Mouse (Mus musculus) heart, postnatal 25 days (tissue): ENCODE measurements around the gene Tmbim7. TPM values are rescaled to one million over a fixed set of nuclear protein-coding genes. Genes with fewer than 3 reads are reported as not detected.
"Not testable (repeated sequence)": the region's sequence is repeated elsewhere in the genome, so short reads cannot be mapped to it uniquely, and the experiment has no call there.

Source experiments
- DNase-seq: peaks from one replicate; pipeline ENCODE4 v3.0.0; 2022; ENCODE audit warnings: low spot score
- intact Hi-C: fragments of 180-260 bp; cut with DNase I; formaldehyde crosslinking; loops from one replicate; pipeline ENCODE4 v1.15.1; 2025
- total RNA-seq, 2 experiments: library from RNA; stranded (reverse); gene quantifications; 2 replicates each; pipeline ENCODE4 v1.2.3; 2021

The Tmbim7 gene
- total RNA-seq = not detected

DNA sequence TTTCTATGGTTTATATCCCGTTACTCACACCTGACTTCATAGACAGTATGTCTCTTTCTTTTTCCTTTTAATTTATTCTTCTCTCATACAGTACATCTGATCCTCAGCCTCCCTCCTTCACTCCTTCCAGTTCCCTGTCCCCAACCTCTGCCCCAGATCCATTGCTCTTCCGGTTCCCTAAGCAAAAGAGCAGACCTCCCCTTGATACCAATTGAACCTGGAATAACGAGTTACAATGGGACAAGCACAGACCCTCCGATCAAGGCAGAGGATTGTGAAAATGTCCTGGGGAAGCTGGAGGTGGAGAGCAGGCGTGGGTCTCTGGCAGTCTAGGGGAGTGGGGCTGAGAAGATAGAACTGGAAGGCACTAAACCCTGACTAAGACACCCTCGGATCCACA lies at the start of gene Tmbim7:
TSS of gene Tmbim7 (plus strand) at position 301 of the 400 bp plus-strand sequence.
- intact Hi-C loops = no loop called here
- no peak for DNase-seq

DNA sequence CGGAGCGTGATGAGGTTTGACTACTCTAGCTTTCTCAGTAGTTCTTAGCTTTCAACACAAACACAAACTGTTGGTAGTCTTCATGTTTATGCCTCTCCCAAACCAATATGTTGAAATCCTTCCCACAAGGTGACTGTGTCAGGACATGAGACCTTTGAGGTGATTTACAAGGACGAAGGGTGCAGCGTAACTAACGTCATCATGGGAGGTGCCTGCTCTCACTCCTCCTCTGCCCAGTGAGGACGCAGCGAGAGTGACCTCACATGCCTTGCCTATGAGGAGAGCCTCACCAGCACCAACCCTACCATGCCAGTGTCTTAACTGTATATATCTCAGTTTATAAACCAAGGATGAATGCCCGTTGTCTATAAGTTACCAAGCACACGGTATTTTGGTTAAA lies 43.9 kb upstream of the Tmbim7 start:
- DNase-seq = no peak
- intact Hi-C loops = no loop called here

DNA sequence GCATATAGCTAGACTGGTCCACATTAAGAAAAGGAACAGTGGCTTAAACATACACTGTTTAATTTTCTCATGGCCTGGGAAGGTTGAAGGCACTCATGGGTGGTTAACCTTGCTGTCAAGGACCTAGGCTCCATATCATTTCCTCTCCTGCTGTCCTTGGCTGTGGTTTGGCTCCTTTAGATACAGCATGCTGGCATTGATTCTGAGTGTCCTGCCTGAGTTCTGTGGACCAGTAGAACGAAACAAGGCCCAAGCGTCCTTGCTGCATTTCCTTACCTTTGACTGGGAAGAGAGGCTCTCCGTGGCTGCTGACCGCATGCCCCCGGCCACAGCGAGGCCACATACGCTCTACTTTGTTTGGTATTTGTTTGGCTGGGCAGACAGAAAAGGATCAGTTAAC lies 41.7 kb upstream of the Tmbim7 start:
- intact Hi-C loops = no loop called here
- DNase-seq = no peak

DNA sequence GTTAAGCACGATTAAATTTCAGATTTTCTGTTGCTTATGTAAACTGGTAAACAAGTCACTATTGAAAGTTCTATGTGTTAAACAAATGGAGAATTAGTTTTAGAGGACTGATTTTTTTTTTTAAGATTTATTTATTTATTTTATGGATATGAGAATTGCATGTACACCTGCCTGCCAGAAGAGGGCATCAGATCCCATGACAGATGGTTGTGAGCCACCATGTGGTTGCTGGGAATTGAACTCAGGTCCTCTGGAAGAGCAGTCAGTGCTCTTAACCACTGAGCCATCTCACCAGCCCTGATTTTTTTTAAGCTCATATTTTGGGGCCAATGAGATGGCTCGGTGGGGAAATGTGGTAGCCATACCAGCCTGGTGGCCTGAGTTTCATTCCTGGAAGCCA lies 39.1 kb upstream of the Tmbim7 start:
- intact Hi-C loops, DNase-seq: not testable (repeated sequence)

DNA sequence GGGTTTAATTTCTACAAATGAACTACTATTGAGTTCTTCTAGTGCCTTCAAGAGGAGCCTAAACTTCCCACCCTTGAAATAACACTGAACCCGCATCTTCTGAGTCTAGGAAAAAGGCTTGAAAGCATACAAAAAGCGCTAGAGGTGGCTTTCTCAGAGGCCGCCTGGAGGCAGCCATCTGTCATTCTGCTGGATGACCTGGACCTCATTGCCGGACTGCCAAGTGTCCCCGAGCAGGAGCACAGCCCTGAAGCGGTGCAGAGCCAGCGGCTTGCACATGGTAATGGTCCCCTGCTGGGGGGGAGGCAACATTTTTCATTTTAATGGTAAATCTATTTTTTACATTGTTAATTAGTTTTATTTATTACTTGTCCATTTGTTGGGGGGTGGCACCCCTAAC lies 30.5 kb upstream of the Tmbim7 start:
- DNase-seq = no peak
- intact Hi-C loops = no loop called here

DNA sequence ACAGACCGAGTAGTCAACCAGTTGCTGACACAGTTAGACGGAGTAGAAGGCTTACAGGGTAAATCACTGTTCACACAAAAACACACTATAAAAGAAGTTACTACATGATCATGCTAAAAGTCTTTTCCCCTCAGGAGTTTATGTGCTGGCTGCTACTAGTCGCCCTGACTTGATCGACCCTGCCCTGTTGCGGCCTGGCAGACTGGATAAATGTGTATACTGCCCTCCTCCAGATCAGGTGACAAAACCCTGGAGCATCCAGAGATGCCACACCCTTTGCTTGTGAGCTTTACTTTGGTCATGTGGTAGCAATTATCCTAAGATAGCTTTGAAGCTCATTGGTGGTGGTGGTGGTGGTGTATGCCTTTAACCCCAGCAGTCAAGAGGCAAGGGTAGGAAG lies 20.9 kb upstream of the Tmbim7 start:
- intact Hi-C loops = no loop called here
- DNase-seq = no peak

DNA sequence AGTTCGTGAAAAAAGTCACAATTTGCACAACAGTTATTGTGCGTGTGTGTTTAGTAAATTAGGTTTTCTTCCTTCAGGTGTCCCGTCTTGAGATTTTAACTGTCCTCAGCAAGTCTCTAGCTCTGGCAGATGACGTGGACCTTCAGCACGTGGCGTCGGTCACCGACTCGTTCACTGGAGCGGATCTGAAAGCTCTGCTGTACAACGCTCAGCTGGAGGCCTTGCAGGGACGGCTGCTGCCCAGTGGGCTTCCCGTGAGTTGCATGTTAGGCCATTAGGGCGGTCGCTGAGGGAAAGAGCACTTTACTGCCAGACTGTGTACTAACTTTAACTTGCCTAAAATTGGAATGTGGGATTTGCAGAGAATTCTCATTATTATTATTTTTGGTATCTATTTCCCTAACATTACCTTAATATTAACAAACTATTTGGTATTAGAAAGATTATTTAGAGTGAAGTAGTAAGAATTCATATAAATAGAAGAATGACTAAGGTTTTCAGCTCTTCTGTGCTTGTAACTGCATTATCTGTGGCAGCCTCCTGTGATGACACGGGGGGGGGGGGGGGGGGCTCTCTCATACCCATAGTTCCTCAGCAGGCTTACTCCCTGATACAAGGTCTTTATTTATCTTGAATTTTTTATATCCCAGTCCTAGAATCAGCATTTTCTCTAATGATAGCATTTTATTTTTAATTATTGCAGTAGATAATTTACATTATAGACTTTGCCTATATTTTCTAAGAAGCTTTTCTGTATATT lies 19.3 kb upstream of the Tmbim7 start:
- intact Hi-C loops = no loop called here
- no peak for DNase-seq

DNA sequence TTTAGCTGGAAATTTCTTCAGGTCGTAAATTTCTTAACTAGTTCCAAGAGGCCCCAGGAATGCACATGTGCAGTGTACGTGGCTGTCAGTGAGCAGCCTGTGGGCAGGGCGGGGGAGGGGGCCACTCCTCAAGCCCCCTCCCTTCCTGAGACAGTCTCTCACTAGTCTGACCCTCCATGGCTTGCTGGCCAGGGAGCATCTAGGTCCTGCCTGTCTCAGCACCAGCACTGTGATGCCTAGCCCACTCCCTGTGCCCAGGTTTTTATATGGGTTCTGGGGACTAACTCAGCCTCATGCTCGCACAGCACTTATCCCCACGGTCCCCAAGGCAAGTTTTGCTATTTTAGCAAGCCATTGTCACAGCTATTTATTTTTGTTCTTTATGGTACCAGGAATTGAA lies 18.7 kb upstream of the Tmbim7 start:
- intact Hi-C loops = no loop called here
- DNase-seq = no peak

DNA sequence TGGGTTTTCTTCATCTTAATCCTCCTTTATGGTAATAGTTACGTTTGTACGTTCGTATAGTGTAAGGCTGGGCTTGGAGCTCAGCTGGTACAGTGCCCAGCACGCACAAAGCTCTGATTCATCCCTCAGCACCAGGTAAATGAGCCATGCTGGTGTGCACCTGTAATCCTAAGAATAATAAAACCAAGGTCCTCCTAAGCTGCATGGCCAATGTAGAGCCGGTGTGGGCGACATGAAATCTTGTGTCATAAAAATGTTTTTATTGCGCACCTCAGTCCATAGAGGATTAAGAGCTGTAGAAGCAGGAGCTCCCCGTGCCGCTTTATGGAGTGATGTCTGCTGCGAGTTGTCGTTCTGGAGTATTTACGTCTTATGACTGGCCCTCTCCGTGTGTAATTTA lies 17.7 kb upstream of the Tmbim7 start:
- no peak for DNase-seq
- intact Hi-C loops = no loop called here

DNA sequence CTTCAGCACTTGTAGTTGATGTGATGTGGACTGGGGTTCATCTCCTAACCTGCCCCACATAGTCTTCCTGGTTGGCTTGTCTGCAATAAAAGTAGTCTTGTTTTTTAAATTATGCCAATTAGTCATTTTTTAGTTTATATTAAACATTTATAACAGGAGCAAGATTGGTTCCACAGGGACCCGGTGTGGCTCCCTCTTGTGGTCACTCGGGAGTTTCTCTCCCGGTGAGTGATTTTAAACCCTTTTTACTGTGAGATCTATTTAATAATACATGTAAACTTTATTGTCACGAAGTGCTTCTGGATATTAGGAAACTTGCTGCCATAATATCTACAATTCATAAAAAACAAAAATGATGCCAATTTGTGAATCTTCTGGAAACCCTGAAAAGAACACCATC lies 17.0 kb upstream of the Tmbim7 start:
- intact Hi-C loops = no loop called here
- DNase-seq = no peak

DNA sequence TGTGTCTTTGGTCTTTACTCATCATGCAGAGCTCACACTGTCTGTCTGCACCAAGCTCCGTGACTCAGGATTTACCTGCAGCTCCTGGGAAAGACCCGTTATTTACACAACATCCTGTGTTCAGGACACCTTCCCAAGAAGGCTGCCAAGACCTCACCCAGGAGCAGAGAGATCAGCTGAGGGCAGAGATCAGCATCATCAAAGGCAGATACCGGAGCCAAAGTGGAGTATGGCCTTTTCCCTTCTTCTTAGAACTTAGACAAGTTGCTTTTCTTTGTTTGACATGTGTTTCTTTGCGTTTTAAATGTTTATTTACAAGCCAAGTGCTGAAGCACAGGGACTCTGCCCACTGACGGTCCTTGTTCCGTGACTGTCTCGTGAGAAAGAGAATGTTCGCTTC lies 15.7 kb upstream of the Tmbim7 start:
- intact Hi-C loops = no loop called here
- DNase-seq = no peak

DNA sequence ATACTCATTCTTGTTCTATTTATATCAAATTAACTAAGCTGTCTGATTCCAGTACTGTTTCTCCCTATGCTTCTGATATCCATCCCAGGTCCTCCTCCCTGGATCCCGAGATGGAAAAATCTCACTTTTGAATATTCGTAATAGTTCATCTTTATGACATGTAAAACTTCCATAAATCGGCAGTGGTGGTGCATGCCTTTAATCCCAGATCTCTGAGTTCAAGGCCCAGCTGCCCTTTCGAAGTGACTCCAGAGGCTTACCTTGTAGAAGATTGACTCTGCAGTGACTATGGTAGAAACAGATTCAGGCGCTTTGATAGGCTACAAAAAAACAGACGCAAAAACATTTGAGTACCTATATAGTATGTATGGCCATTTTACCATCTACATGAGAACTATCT lies 6.4 kb upstream of the Tmbim7 start:
- no peak for DNase-seq
- intact Hi-C loops = loop anchor here (5.0 kb wide), 1 partner anchor 158 kb away; the partner anchor contains the start of genes Ankib1 and Krit1

DNA sequence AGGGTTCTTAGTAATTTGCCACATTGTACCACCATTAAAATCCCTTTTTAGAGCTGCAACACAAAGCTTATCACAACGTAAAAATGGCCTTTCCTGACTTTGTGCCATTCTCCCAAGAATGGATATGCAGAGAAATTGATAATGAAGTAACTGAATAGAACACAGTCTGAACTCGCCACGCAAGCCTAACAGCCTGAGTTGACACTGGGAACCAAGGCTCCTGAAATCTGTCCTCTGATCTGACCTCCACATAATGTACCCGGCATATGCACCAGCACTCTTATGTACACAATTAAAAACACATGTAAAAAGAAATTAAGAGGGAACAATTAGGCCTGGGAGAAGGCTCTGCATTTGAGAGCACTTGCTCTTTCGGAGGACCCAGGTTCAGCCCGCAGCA lies 5.7 kb upstream of the Tmbim7 start:
- no peak for DNase-seq
- intact Hi-C loops = loop anchor here (5.0 kb wide), 1 partner anchor 157 kb away; the partner anchor contains the start of genes Ankib1 and Krit1

DNA sequence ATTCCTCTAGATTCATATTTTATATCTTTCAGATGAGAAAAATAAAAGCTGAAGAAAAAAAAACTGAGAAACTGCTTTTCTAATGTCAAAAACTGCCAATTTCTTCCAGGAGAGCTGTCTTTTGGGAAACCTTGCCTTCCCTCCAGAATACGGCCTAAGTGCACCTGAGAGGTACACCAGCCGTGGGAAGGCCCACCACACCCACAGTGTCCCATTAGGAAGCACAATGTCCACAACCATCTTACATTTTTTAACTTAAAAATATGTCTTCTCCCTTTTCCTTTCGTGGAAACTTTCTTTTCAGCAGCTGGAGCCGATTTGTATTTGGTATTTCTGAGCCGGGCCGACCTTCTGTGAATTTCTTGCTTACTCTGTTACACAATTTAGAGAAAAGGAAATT lies 4.4 kb upstream of the Tmbim7 start:
- DNase-seq = no peak
- intact Hi-C loops = loop anchor here (2.0 to 5.0 kb wide), 2 partner anchors 156 to 546 kb away; partner anchors contain the start of genes Ankib1, Krit1 and Mterf1b

DNA sequence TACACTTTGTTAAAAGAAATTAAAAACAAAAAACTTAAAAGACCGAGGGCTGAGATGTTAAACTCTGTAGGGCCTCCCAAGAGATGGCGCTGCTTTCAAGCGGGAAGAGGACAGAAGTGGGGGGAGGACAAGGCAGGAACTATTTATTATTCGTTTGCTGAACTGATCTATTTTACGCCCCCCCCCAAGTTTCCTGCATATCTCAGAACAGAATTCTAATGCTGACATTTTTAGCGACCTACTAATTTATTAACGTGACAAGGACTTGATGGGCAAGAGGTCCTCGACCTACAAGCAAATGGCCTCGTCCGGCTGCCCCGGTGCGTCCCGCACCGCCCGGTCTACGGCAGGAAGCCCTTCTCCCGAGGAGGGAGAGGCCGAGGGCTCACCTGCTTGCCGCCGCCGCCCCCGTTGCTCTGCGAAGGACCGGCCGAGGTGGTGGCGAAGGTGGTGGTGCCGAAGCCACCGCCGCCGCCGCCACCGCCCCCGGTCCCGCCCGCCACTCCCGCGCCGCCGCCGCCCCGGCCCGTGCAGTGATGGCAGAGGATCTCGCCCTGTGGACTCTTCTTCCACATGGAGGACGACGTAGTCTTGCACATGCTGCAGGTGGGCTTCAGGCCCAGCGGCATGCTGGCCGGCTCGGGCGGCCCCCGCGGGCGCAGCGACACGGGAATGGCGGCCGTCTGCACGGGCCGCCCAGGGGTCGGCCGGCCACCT lies 3.8 kb upstream of the Tmbim7 start:
- intact Hi-C loops = loop anchor here (2.0 to 5.0 kb wide), 2 partner anchors 155 to 546 kb away; partner anchors contain the start of genes Ankib1, Krit1 and Mterf1b
- DNase-seq = no peak

DNA sequence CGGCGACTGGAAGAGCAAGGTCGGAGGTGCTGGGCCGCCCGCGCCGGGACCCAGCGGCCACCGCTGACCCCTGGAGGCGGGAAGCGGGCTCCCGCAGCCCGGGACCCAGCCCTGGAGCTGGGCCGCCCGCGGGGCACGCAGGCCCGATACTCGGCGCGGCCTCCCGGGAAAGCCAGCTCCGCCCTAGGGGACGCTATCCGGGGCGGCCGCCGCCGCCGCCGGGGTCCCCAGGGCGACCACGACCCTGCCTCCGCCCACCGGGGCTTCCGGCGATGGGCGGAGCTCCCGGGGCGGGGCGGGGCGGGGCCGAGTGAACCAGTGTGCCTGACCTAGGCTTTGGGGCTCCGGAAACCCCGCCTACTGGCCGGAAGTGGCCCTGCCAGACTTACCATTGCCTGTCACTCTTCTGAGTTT lies 3.3 kb upstream of the Tmbim7 start:
- intact Hi-C loops = loop anchor here (2.0 to 5.0 kb wide), 2 partner anchors 155 to 545 kb away; partner anchors contain the start of genes Ankib1, Krit1 and Mterf1b
- peak; percentile 85 for DNase-seq

DNA sequence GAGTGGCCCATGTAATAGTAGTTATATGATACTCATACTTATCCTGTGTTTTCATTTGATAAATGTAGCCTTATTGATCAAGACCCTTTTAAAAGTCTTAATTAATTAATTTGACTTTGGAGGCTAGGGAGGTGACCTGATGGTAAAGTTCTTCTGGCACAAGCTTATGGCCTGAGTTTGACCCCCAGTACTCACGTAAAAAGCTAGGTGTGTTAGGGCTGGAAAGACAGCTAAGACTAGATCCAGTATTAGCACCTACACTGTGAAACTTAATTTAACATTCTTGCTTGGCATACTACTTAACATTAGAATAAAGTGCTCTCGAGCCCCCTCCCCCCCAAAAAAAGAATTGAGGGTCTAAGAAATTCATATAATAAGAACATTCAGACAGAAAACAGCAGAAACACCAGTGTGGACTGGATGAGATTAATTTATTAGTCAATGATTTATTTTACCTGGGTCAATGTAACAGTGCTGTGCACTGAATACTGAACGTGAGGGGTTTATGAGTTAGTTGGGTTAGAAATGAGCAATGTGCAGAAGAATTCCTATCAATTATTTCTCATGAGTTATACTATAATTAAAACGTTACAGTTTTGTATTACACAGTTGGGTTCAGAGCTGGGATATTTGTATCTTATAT lies 2.7 kb upstream of the Tmbim7 start:
- intact Hi-C loops = loop anchor here (5.0 kb wide), 1 partner anchor 154 kb away; the partner anchor contains the start of genes Ankib1 and Krit1
- no peak for DNase-seq

DNA sequence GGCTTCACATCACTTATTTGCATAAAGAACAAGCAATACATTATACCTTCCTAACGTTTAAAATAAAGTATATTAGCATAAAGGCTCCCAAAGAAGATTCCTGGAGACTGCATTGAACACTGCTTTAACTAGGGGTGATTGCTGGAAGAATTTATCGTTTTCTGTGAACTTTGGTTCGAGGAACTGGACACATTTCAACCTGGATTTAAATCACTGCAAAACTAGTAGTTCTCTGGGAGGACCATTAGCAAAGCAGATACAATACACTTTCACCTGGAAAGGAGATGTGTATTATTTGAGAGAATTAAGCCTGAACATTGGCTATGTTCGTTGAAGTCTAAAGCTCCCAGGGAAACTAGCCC lies 2.2 kb upstream of the Tmbim7 start:
- DNase-seq = no peak
- intact Hi-C loops = loop anchor here (5.0 kb wide), 1 partner anchor 153 kb away; the partner anchor contains the start of genes Ankib1 and Krit1

DNA sequence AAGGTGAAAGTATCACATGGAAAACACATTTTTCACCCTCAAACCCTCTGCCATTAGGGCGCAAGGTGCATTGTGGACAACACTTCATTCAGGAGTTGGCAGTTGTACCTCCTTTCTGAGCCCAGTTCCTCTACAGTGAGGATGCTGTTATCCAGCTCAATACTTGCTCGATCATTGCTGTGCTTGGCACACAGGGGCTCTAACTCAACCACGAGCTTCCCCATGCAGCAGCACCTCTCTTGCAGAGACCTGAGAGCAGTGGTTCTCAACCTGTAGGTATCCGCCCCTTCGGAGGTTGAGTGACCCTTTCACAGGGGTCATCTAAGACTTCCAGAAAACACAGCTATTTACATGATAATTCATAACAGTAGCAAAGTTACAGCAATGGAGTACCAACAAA lies 640 bp downstream of the Tmbim7 start:
- DNase-seq = no peak
- intact Hi-C loops = no loop called here

DNA sequence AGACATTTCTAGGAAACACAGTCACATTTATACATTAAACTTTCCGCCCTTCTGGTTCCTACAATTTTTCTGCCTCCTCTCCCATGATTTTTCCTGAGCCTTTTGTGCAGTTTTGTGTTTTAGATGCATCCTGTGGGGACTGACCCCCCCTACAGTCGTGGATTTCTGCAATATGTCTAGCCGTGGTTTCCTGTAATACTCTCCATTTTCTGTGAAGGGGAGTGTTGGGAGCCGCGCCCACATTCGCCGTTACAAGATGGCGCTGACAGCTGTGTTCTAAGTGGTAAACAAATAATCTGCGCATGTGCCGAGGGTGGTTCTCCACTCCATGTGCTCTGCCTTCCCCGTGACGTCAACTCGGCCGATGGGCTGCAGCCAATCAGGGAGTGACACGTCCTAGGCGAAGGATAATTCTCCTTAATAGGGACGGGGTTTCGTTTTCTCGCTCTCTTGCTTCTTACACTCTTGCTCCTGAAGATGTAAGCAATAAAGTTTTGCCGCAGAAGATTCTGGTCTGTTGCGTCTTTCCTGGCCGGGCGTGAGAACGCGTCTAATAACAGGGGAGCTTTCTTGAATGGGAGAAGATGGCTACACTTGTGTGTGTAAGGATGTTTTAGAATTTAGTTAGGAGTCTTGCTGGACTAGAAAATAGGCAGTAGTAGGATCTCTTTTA lies 2.1 kb downstream of the Tmbim7 start:
- not testable (repeated sequence) for DNase-seq

More for the DNA sequence above, 2.1 kb downstream of the Tmbim7 start:
- intact Hi-C loops = not testable (repeated sequence)
